ENCODE assay signal across 11 mouse cellular contexts in genomic region chr12:56691427-56692079, GRCm38 (mm10). TPM values are rescaled to one million over a fixed set of nuclear protein-coding genes. Genes with fewer than 3 reads are reported as not detected.
DNase-seq lines count a peak whose midpoint lies in the region; ATAC-seq and TF ChIP-seq lines count a peak whose summit lies in the region.
"Had no signal": no experiment of that assay in that cellular context is flagged by ENCODE, and none has a peak within 500 bp of the region (broad histone marks: within the 10 kb centered on the region; RNA-seq: fewer than 3 reads in every experiment).

TSS of gene Pax9 (plus strand) at chr12:56691767.

- no peak for TF ChIP-seq CTCF in ES-Bruce4 (IDR thresholded peaks at IDR 0.05; ENCODE audit: low read depth, low read length)

- H3K4me2 ChIP-seq in hindbrain, embryonic 12.5 days (replicated peaks): peak within 1 kb of the TSS; percentile 24; the same call in 1 of the 2 replicates
- no peak within 1 kb of the TSS for H3K4me2 ChIP-seq in hindbrain, embryonic 14.5 days (replicated peaks)
- peak within 1 kb of the TSS; percentile 28; the same call in 1 of the 2 replicates for H3K4me2 ChIP-seq in liver, embryonic 12.5 days

- no peak for ATAC-seq in hindbrain, embryonic 12.5 days (ENCODE audit: low FRiP score)
- ATAC-seq in hindbrain, embryonic 14.5 days (ENCODE audit: low FRiP score): no peak
- ATAC-seq in liver, embryonic 12.5 days: no peak

- no peaks in the 10 kb centered on the region for H3K9me3 ChIP-seq in hindbrain, embryonic 12.5 days (replicated peaks)
- H3K9me3 ChIP-seq in hindbrain, embryonic 14.5 days (ENCODE audit: control insufficient read depth, low read length): no peaks in the 10 kb centered on the region; the same call in 1 of the 2 replicates
- no peaks in the 10 kb centered on the region for H3K9me3 ChIP-seq in ES-Bruce4 (replicated peaks; ENCODE audit: control insufficient read depth, insufficient read depth, low read length, poor library complexity, severe bottlenecking)
- no peaks in the 10 kb centered on the region for H3K9me3 ChIP-seq in liver, embryonic 12.5 days (replicated peaks)

- no peak for TF ChIP-seq POLR2A in ES-Bruce4 (IDR thresholded peaks at IDR 0.05; ENCODE audit: insufficient read depth, low read length)

- H3K27ac ChIP-seq in hindbrain, embryonic 12.5 days: no peak within 1 kb of the TSS
- H3K27ac ChIP-seq in hindbrain, embryonic 14.5 days: no peak within 1 kb of the TSS
- H3K27ac ChIP-seq in ES-Bruce4 (ENCODE audit: insufficient read depth, low read length): no peak within 1 kb of the TSS
- no peak within 1 kb of the TSS for H3K27ac ChIP-seq in liver, embryonic 12.5 days

- TF ChIP-seq EP300 in ES-Bruce4 (IDR thresholded peaks at IDR 0.05; ENCODE audit: insufficient read depth, low read depth, low read length): no peak

- H3K27me3 ChIP-seq in hindbrain, embryonic 12.5 days: peaks cover 97% of the 10 kb centered on the region
- H3K27me3 ChIP-seq in hindbrain, embryonic 14.5 days (ENCODE audit: control insufficient read depth, insufficient read depth, low read length): peaks cover 100% of the 10 kb centered on the region
- H3K27me3 ChIP-seq in ES-Bruce4 (ENCODE audit: control insufficient read depth, insufficient read depth, low read length, poor library complexity, severe bottlenecking): peaks cover 42% of the 10 kb centered on the region
- peaks cover 98% of the 10 kb centered on the region for H3K27me3 ChIP-seq in liver, embryonic 12.5 days (replicated peaks)

- peaks cover 12% of the 10 kb centered on the region for H3K4me1 ChIP-seq in hindbrain, embryonic 12.5 days
- no peaks in the 10 kb centered on the region for H3K4me1 ChIP-seq in hindbrain, embryonic 14.5 days (replicated peaks; ENCODE audit: control insufficient read depth, insufficient read depth, low read length)
- no peaks in the 10 kb centered on the region for H3K4me1 ChIP-seq in ES-Bruce4 (ENCODE audit: control insufficient read depth, insufficient read depth, low read length)
- peaks cover 19% of the 10 kb centered on the region for H3K4me1 ChIP-seq in liver, embryonic 12.5 days

- H3K9ac ChIP-seq in hindbrain, embryonic 12.5 days: no peak within 1 kb of the TSS
- H3K9ac ChIP-seq in hindbrain, embryonic 14.5 days: no peak within 1 kb of the TSS
- no peak within 1 kb of the TSS for H3K9ac ChIP-seq in ES-Bruce4 (ENCODE audit: low read depth, poor library complexity, severe bottlenecking)
- H3K9ac ChIP-seq in liver, embryonic 12.5 days: no peak within 1 kb of the TSS

- under 1% methylated on average over 40 of the region's 40 CpGs for WGBS in hindbrain, embryonic 12.5 days
- 1% methylated on average over 40 of the region's 40 CpGs for WGBS in hindbrain, embryonic 14.5 days
- WGBS in liver, embryonic 12.5 days (ENCODE audit: insufficient replicate concordance): under 1% methylated on average over 40 of the region's 40 CpGs

- H3K4me3 ChIP-seq in hindbrain, embryonic 12.5 days: peak within 1 kb of the TSS; percentile 17
- H3K4me3 ChIP-seq in hindbrain, embryonic 14.5 days (replicated peaks; ENCODE audit: low read length): no peak within 1 kb of the TSS; the same call in 1 of the 2 replicates
- H3K4me3 ChIP-seq in ES-Bruce4 (ENCODE audit: low read depth, low read length): 0 out of 2 replicates have a peak within 1 kb of the TSS, but pooled peaks have one; percentile 14
- H3K4me3 ChIP-seq in liver, embryonic 12.5 days: 0 out of 2 replicates have a peak within 1 kb of the TSS, but pooled peaks have one; percentile 9
- H3K4me3 ChIP-seq: erythroblast, embryonic 14.5 days had no signal

- DNase-seq in hindbrain, embryonic 14.5 days (ENCODE audit: low spot score): no peak
- DNase-seq in embryo, embryonic 10.5 days (ENCODE audit: low spot score): peak; percentile 71
- DNase-seq in layer of hippocampus, postnatal 10 days (ENCODE audit: low spot score in 2 of 2): no peak
- no peak for DNase-seq in natural killer cell, adult 2 months (ENCODE audit: low spot score in 2 of 2)
- no peak for DNase-seq in gastrocnemius, adult 18-20 months (ENCODE audit: low spot score)
- DNase-seq: kidney, postnatal 10 days; thymus, postnatal 25 days had no signal

- no peaks in the 10 kb centered on the region for H3K36me3 ChIP-seq in hindbrain, embryonic 12.5 days
- no peaks in the 10 kb centered on the region for H3K36me3 ChIP-seq in hindbrain, embryonic 14.5 days (replicated peaks; ENCODE audit: control insufficient read depth, insufficient read depth)
- H3K36me3 ChIP-seq in ES-Bruce4 (ENCODE audit: control insufficient read depth, insufficient read depth, low read length, poor library complexity, severe bottlenecking): no peaks in the 10 kb centered on the region
- no peaks in the 10 kb centered on the region for H3K36me3 ChIP-seq in liver, embryonic 12.5 days

RNA-seq across cellular contexts. Expression of gene Pax9, which starts in this region (rescaled TPM):
- 1.2 and 2.7 TPM in 2 replicates for polyA plus RNA-seq in hindbrain, embryonic 12.5 days (2016; fragmentation: Nextera tagmentation; extraction: Ambion mirVana)
- polyA plus RNA-seq in hindbrain, embryonic 14.5 days (2014; fragmentation: Nextera tagmentation; extraction: Ambion mirVana): not detected in 2 replicates
- 0.21 TPM in 1 of 2 replicates, not detected in the other for polyA plus RNA-seq in ES-Bruce4 (2011; ENCODE audit: insufficient read depth, insufficient read length, low read depth, missing spikeins)
- polyA plus RNA-seq in liver, embryonic 12.5 days (2016; fragmentation: Nextera tagmentation; extraction: Ambion mirVana): 0.26 and 0.32 TPM in 2 replicates
- not detected for total RNA-seq in layer of hippocampus, postnatal 10 days (2021)
- under 1 TPM in 1 of 2 experiments, not detected in 1; 0.11 TPM for total RNA-seq in gastrocnemius, adult 18-20 months (2021)
- polyA plus RNA-seq: erythroblast, embryonic 14.5 days had no signal
